Mouse (Mus musculus): ENCODE measurements around the gene Rnf220. TPM values are rescaled to one million over a fixed set of nuclear protein-coding genes. Genes with fewer than 3 reads are reported as not detected.

Gene Rnf220
- polyA plus RNA-seq, 1 experiment = 95.4 TPM

- no peak for DNase-seq (ENCODE audit: low read depth in 1 of 2, low spot score in 2 of 2)
- Histone ChIP-seq H3K4me3 (ENCODE audit: extremely low read depth, insufficient read depth, insufficient read length) (no peak overlapping the region), H3K27me3 (ENCODE audit: control insufficient read depth, insufficient read depth, low read length) (no peaks in the 10 kb centered on the region), H3K36me3 (ENCODE audit: control insufficient read depth, insufficient read depth, low read length) (peaks cover 38% of the 10 kb centered on the region), H3K4me1 (ENCODE audit: control insufficient read depth, insufficient read depth, insufficient read length) (peaks cover 3% of the 10 kb centered on the region; the same call in 1 of the 2 replicates), H3K27ac (ENCODE audit: insufficient read depth, low read length) (no peak overlapping the region)
- no peak for TF ChIP-seq POLR2A (IDR thresholded peaks at IDR 0.05; ENCODE audit: low read depth, low read length)
- TF ChIP-seq CTCF (IDR thresholded peaks at IDR 0.05; ENCODE audit: extremely low read depth, insufficient read depth, insufficient read length, insufficient replicate concordance) = no peak
- WGBS = 89% methylated on average over 4 of the region's 4 CpGs
These were observed 212.5 kb downstream of the Rnf220 start for GRCm38 (mm10) chr4:117284363-117284762.

GRCm38 (mm10) chr4:117283271-117284191 is 213.3 kb downstream of the Rnf220 start:
- H3K4me3 ChIP-seq (ENCODE audit: extremely low read depth, insufficient read depth, insufficient read length) = no peak overlapping the region
- H3K27me3 ChIP-seq (ENCODE audit: control insufficient read depth, insufficient read depth, low read length) = no peaks in the 10 kb centered on the region
- H3K36me3 ChIP-seq (ENCODE audit: control insufficient read depth, insufficient read depth, low read length) = peaks cover 41% of the 10 kb centered on the region
- DNase-seq (ENCODE audit: low read depth in 1 of 2, low spot score in 2 of 2) = no peak
- no peak overlapping the region for H3K27ac ChIP-seq (ENCODE audit: insufficient read depth, low read length)
- H3K4me1 ChIP-seq (ENCODE audit: control insufficient read depth, insufficient read depth, insufficient read length) = peaks cover 3% of the 10 kb centered on the region; the same call in 1 of the 2 replicates
- TF ChIP-seq CTCF (IDR thresholded peaks at IDR 0.05; ENCODE audit: extremely low read depth, insufficient read depth, insufficient read length, insufficient replicate concordance) = no peak
- TF ChIP-seq POLR2A (IDR thresholded peaks at IDR 0.05; ENCODE audit: low read depth, low read length) = no peak
- WGBS = 88% methylated on average over 22 of the region's 22 CpGs

GRCm38 (mm10) chr4:117281090-117281845 is 215.6 kb downstream of the Rnf220 start:
- H3K27me3 ChIP-seq (ENCODE audit: control insufficient read depth, insufficient read depth, low read length) = no peaks in the 10 kb centered on the region
- DNase-seq (ENCODE audit: low read depth in 1 of 2, low spot score in 2 of 2) = no peak
- H3K36me3 ChIP-seq (ENCODE audit: control insufficient read depth, insufficient read depth, low read length) = peaks cover 52% of the 10 kb centered on the region
- H3K4me1 ChIP-seq (ENCODE audit: control insufficient read depth, insufficient read depth, insufficient read length) = no peaks in the 10 kb centered on the region
- TF ChIP-seq CTCF (IDR thresholded peaks at IDR 0.05; ENCODE audit: extremely low read depth, insufficient read depth, insufficient read length, insufficient replicate concordance) (no peak), POLR2A (IDR thresholded peaks at IDR 0.05; ENCODE audit: low read depth, low read length) (no peak)
- no peak overlapping the region for H3K4me3 ChIP-seq (ENCODE audit: extremely low read depth, insufficient read depth, insufficient read length)
- H3K27ac ChIP-seq (ENCODE audit: insufficient read depth, low read length) = no peak overlapping the region
- WGBS = 95% methylated on average over 19 of the region's 19 CpGs

GRCm38 (mm10) chr4:117280397-117280930 is 216.4 kb downstream of the Rnf220 start:
- Histone ChIP-seq H3K36me3 (ENCODE audit: control insufficient read depth, insufficient read depth, low read length) (peaks cover 55% of the 10 kb centered on the region), H3K27me3 (ENCODE audit: control insufficient read depth, insufficient read depth, low read length) (no peaks in the 10 kb centered on the region), H3K4me3 (ENCODE audit: extremely low read depth, insufficient read depth, insufficient read length) (no peak overlapping the region), H3K4me1 (ENCODE audit: control insufficient read depth, insufficient read depth, insufficient read length) (no peaks in the 10 kb centered on the region), H3K27ac (ENCODE audit: insufficient read depth, low read length) (no peak overlapping the region)
- DNase-seq (ENCODE audit: low read depth in 1 of 2, low spot score in 2 of 2) = no peak
- WGBS = 94% methylated on average over 8 of the region's 8 CpGs
- TF ChIP-seq CTCF (IDR thresholded peaks at IDR 0.05; ENCODE audit: extremely low read depth, insufficient read depth, insufficient read length, insufficient replicate concordance) = no peak
- TF ChIP-seq POLR2A (IDR thresholded peaks at IDR 0.05; ENCODE audit: low read depth, low read length) = no peak

GRCm38 (mm10) chr4:117279253-117279642 is 217.6 kb downstream of the Rnf220 start:
- H3K27ac ChIP-seq (ENCODE audit: insufficient read depth, low read length) = no peak overlapping the region
- H3K4me3 ChIP-seq (ENCODE audit: extremely low read depth, insufficient read depth, insufficient read length) = no peak overlapping the region
- DNase-seq (ENCODE audit: low read depth in 1 of 2, low spot score in 2 of 2) = no peak
- no peaks in the 10 kb centered on the region for H3K27me3 ChIP-seq (ENCODE audit: control insufficient read depth, insufficient read depth, low read length)
- no peaks in the 10 kb centered on the region for H3K4me1 ChIP-seq (ENCODE audit: control insufficient read depth, insufficient read depth, insufficient read length)
- 95% methylated on average over 2 of the region's 2 CpGs for WGBS
- peaks cover 54% of the 10 kb centered on the region for H3K36me3 ChIP-seq (ENCODE audit: control insufficient read depth, insufficient read depth, low read length)
- TF ChIP-seq CTCF (IDR thresholded peaks at IDR 0.05; ENCODE audit: extremely low read depth, insufficient read depth, insufficient read length, insufficient replicate concordance) (no peak), POLR2A (IDR thresholded peaks at IDR 0.05; ENCODE audit: low read depth, low read length) (no peak)

- TF ChIP-seq POLR2A (IDR thresholded peaks at IDR 0.05; ENCODE audit: low read depth, low read length) (no peak), CTCF (IDR thresholded peaks at IDR 0.05; ENCODE audit: extremely low read depth, insufficient read depth, insufficient read length, insufficient replicate concordance) (no peak)
- no peak for DNase-seq (ENCODE audit: low read depth in 1 of 2, low spot score in 2 of 2)
- 90% methylated on average over 10 of the region's 10 CpGs for WGBS
- H3K36me3 ChIP-seq (ENCODE audit: control insufficient read depth, insufficient read depth, low read length) = peaks cover 52% of the 10 kb centered on the region
- no peaks in the 10 kb centered on the region for H3K4me1 ChIP-seq (ENCODE audit: control insufficient read depth, insufficient read depth, insufficient read length)
- H3K27me3 ChIP-seq (ENCODE audit: control insufficient read depth, insufficient read depth, low read length) = no peaks in the 10 kb centered on the region
- no peak overlapping the region for H3K27ac ChIP-seq (ENCODE audit: insufficient read depth, low read length)
- no peak overlapping the region for H3K4me3 ChIP-seq (ENCODE audit: extremely low read depth, insufficient read depth, insufficient read length)
These were observed 218.2 kb downstream of the Rnf220 start for GRCm38 (mm10) chr4:117278381-117279252.
